Mouse (Mus musculus) ES-Bruce4 (cell line): Measurements from ENCODE around the gene Antxrl.
A peak's percentile ranks its signal among the peaks of the same experiment; 100 is the strongest.

Experiments used
- CTCF ChIP-seq: IDR thresholded peaks from one replicate; pipeline ENCODE4 v1.8.1; 2011; ENCODE audit warnings: low read depth, low read length
- EP300 ChIP-seq: IDR thresholded peaks from 2 replicates; pipeline ENCODE4 v1.6.1; 2011; ENCODE audit warnings: low read depth, low read length; ENCODE audit not compliant: insufficient read depth

GRCm38 (mm10) chr14:34085731-34086130 lies 33.2 kb downstream of the Antxrl start, which contains the start of gene Anxa8:
- TF ChIP-seq EP300, result peak; percentile 54; the same call in 1 of the 2 replicates
- TF ChIP-seq CTCF, result no peak
